Mouse (Mus musculus): Measurements from ENCODE around the gene Gm28048.

- no peak for TF ChIP-seq CTCF (IDR thresholded peaks at IDR 0.05; ENCODE audit: control insufficient read depth, insufficient read depth, low read length)
- no peak for TF ChIP-seq POLR2A (IDR thresholded peaks at IDR 0.05; ENCODE audit: borderline replicate concordance, control insufficient read depth, low read depth, low read length)
Measured at GRCm38 (mm10) chr11:22839456-22839855, 142.4 kb downstream of the Gm28048 start.
